Mouse (Mus musculus) G1E (cell line): ENCODE measurements around the gene Dffb. TPM values are rescaled to one million over a fixed set of nuclear protein-coding genes. Genes with fewer than 3 reads are reported as not detected.
"Not testable (repeated sequence)": the region's sequence is repeated elsewhere in the genome, so short reads cannot be mapped to it uniquely, and the experiment has no call there.

ENCODE experiments used
- ATAC-seq: 2 replicates; pipeline ENCODE4 v1.8.0; 2016; ENCODE audit warnings: mild to moderate bottlenecking; ENCODE audit not compliant: insufficient number of reproducible peaks, poor library complexity, low FRiP score, severe bottlenecking; ENCODE audit errors: extremely low read depth
- DNase-seq: peaks from one replicate; pipeline ENCODE4 v3.0.0; 2012; ENCODE audit warnings: low spot score
- H3K27me3 ChIP-seq: 2 replicates; pipeline ENCODE4 v1.6.1; 2012; ENCODE audit warnings: mild to moderate bottlenecking, low read length, inconsistent platforms; ENCODE audit not compliant: insufficient read depth
- H3K36me3 ChIP-seq: replicated peaks from 2 replicates; pipeline ENCODE3; 2012; ENCODE audit warnings: mild to moderate bottlenecking, inconsistent platforms
- H3K4me1 ChIP-seq: 2 replicates; pipeline ENCODE4 v1.6.1; 2012; ENCODE audit warnings: low read depth, low read length, inconsistent platforms, mixed read lengths; ENCODE audit not compliant: insufficient read depth
- H3K4me3 ChIP-seq: 2 replicates; pipeline ENCODE4 v1.5.1; 2012; ENCODE audit warnings: low read depth, mild to moderate bottlenecking, inconsistent platforms, low read length, moderate library complexity, mixed read lengths
- H3K9me3 ChIP-seq: replicated peaks from 2 replicates; pipeline ENCODE4 v1.6.1; 2012; ENCODE audit warnings: inconsistent platforms
- CTCF ChIP-seq: IDR thresholded peaks from 2 replicates; pipeline ENCODE4 v1.5.1; 2012; ENCODE audit warnings: low read depth, low read length, inconsistent platforms, mixed read lengths
- GATA1 ChIP-seq: IDR thresholded peaks from 2 replicates; pipeline ENCODE4 v1.6.1; 2012; ENCODE audit warnings: borderline replicate concordance, low read length, inconsistent platforms, mixed read lengths
- GATA2 ChIP-seq: IDR thresholded peaks from 2 replicates; pipeline ENCODE4 v1.6.1; 2012; ENCODE audit warnings: low read depth, low read length, inconsistent platforms, borderline replicate concordance
- POLR2AphosphoS5 ChIP-seq: IDR thresholded peaks from 2 replicates; pipeline ENCODE4 v1.6.1; 2012; ENCODE audit warnings: low read depth, low read length, inconsistent platforms; ENCODE audit not compliant: insufficient replicate concordance
- TAL1 ChIP-seq: conservative IDR thresholded peaks from 2 replicates; pipeline ENCODE4 v1.6.1; 2012; ENCODE audit warnings: low read depth, low read length, inconsistent platforms, mixed read lengths
- polyA plus RNA-seq: library from polyadenylated mRNA; stranded (reverse); fragments of >175 nt; gene quantifications from 2 replicates; pipeline ENCODE4 v1.2.3, GENCODE M21; 2012
- total RNA-seq, 2 experiments: library from RNA; stranded (forward) in 1 of 2; stranded (reverse) in 1 of 2; fragments of 200-1000 nt in 1 of 2; fragments of >200 nt in 1 of 2; fragmentation: Nextera tagmentation in 1 of 2; gene quantifications; 2 replicates each; pipeline ENCODE4 v1.2.3; 2014 to 2017

The Dffb gene
- total and polyA plus RNA-seq, 3 experiments = 11.0 to 20.5 (median 13.4) TPM

GRCm38 (mm10) chr4:153929921-153930320 is 45.0 kb downstream of the Dffb start:
- no peak overlapping the region for H3K4me3 ChIP-seq
- no peaks in the 10 kb centered on the region for H3K36me3 ChIP-seq
- H3K9me3 ChIP-seq = peaks cover 28% of the 10 kb centered on the region
- H3K27me3 ChIP-seq = no peaks in the 10 kb centered on the region
- H3K4me1 ChIP-seq = no peaks in the 10 kb centered on the region
- DNase-seq = no peak
- TF ChIP-seq GATA1 (no peak), GATA2 (no peak), CTCF (no peak), POLR2AphosphoS5 (no peak), TAL1 (no peak)
- ATAC-seq = no peak

- Histone ChIP-seq H3K9me3 (peaks cover 30% of the 10 kb centered on the region), H3K36me3 (no peaks in the 10 kb centered on the region), H3K4me1 (no peaks in the 10 kb centered on the region), H3K27me3 (no peaks in the 10 kb centered on the region), H3K4me3 (no peak overlapping the region)
- no peak for TF ChIP-seq CTCF
- no peak for TF ChIP-seq GATA1
- TF ChIP-seq POLR2AphosphoS5 = no peak
- TF ChIP-seq TAL1 = no peak
- no peak for TF ChIP-seq GATA2
- DNase-seq (no peak), ATAC-seq (no peak)
Observed at GRCm38 (mm10) chr4:153929425-153929824, 45.5 kb downstream of the Dffb start.

DNA sequence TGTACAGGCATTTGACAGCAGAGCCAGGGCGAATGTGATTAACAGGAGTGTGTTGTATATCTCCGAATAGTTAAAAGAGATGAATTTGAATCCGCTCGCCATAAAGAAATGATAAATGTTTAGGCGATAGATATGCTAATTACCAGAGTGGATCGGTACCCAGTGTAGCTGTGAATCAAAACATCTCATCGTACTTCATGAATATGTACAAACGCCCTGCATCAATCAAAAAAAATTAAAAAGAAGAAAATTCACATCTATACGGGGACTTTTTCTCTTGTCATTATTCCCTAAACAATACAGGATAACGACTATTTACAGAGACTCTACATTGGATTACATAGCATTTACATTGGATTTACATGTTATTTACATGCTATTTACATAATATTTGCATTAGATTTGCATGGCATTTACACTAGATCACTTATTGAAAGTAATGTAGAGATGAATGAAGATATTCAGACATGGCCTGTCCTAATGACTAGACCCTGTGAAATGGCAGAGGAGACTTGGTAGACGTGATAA is 46.1 kb downstream of the Dffb start:
- TF ChIP-seq TAL1 (no peak), CTCF (no peak), POLR2AphosphoS5 (no peak), GATA1 (no peak), GATA2 (no peak)
- no peaks in the 10 kb centered on the region for H3K27me3 ChIP-seq
- H3K4me1 ChIP-seq = no peaks in the 10 kb centered on the region
- ATAC-seq = no peak
- no peak for DNase-seq
- H3K36me3 ChIP-seq = no peaks in the 10 kb centered on the region
- no peak overlapping the region for H3K4me3 ChIP-seq
- H3K9me3 ChIP-seq = peaks cover 30% of the 10 kb centered on the region

DNA sequence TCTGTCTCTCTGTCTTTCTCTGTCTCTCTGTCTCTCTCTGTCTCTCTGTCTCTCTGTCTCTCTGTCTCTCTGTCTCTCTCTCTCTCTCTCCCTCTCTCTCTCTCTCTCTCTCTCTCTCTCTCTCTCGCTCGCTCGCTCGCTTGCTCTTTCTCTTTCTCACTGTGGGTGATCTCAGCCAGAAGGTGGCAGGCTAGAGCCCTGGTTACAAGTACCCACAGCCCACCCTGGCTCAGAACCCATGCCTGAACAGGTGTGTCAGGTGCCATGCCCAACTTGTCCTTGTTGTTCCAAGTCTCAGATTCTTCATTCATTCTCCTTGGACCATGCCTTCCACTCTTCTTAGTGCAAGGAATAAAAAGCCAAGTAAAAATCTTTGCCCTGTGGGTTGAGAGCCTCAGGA is 52.8 kb downstream of the Dffb start:
- H3K4me1 ChIP-seq, DNase-seq, H3K36me3 ChIP-seq, ATAC-seq, H3K27me3 ChIP-seq, H3K4me3 ChIP-seq: not testable (repeated sequence)
- H3K9me3 ChIP-seq = peaks cover 42% of the 10 kb centered on the region

- Histone ChIP-seq H3K27me3 (no peaks in the 10 kb centered on the region), H3K4me1 (no peaks in the 10 kb centered on the region), H3K4me3 (no peak overlapping the region), H3K36me3 (no peaks in the 10 kb centered on the region), H3K9me3 (peaks cover 49% of the 10 kb centered on the region)
- ATAC-seq (no peak), DNase-seq (no peak)
- TF ChIP-seq POLR2AphosphoS5 (no peak), GATA2 (no peak), GATA1 (no peak), CTCF (no peak), TAL1 (no peak)
Observed at GRCm38 (mm10) chr4:153920517-153921233, 54.3 kb downstream of the Dffb start.

DNA sequence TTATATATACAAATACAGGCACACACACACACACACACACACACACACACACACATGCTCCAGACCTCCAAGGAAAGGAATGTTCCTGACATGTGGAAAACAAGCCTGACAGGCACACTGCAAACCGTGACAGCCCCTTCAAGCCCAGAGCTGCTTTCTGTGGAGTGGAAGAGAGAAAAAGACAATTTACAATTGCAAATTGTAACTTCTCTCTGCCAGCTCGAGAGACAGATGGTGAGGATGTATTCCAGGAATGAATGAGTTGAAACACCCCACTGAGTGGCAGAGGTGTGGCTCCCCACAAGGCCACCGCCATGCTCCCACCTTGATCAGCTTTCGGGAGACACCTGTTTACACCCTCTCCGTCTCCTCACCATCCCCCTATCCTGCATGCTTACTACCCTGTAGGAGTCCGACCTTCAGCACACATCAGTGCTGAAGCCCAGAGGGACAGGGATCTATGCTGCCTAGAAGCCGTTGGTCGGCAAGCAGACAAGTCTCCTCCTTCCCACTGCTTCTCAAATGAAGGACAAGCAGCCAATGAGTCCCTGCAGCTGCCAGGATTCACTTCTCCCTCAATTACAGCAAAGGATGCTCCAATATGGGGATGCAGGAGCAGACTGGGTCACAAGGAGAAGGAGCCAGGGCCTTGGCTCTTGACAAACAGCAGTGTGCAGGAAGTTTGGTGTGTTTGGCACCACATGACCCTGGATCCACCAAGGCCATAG is 57.0 kb downstream of the Dffb start:
- H3K9me3 ChIP-seq = peaks cover 51% of the 10 kb centered on the region

More for the DNA sequence above, 57.0 kb downstream of the Dffb start:
- DNase-seq = no peak
- TF ChIP-seq GATA1 (no peak), TAL1 (no peak)
- no peaks in the 10 kb centered on the region for H3K27me3 ChIP-seq
- no peaks in the 10 kb centered on the region for H3K36me3 ChIP-seq
- H3K4me3 ChIP-seq = no peak overlapping the region
- no peak for ATAC-seq
- no peaks in the 10 kb centered on the region for H3K4me1 ChIP-seq

Other genes starting within 250 kb of the Dffb start
- 22.2 and 27.9 TPM in 2 replicates for gene A430005L14Rik, start 17.9 kb downstream of the Dffb start, total RNA-seq (2014; fragmentation: Nextera tagmentation)
- gene A430005L14Rik, start 17.9 kb downstream of the Dffb start, total RNA-seq (2017) = 48.7 and 57.6 TPM in 2 replicates
- gene A430005L14Rik, start 17.9 kb downstream of the Dffb start, polyA plus RNA-seq = 112 and 127 TPM in 2 replicates
- gene Cep104, start 68 bp upstream of the Dffb start, total RNA-seq (2014; fragmentation: Nextera tagmentation) = 12.0 and 14.7 TPM in 2 replicates
- 6.1 and 7.7 TPM in 2 replicates for gene Cep104, start 68 bp upstream of the Dffb start, total RNA-seq (2017)
- gene Cep104, start 68 bp upstream of the Dffb start, polyA plus RNA-seq = 6.6 and 8.6 TPM in 2 replicates
- 17.5 and 24.8 TPM in 2 replicates for gene Lrrc47, start 36.6 kb upstream of the Dffb start, total RNA-seq (2014; fragmentation: Nextera tagmentation)
- 28.7 and 40.7 TPM in 2 replicates for gene Lrrc47, start 36.6 kb upstream of the Dffb start, total RNA-seq (2017)
- gene Lrrc47, start 36.6 kb upstream of the Dffb start, polyA plus RNA-seq = 201 and 254 TPM in 2 replicates
- gene Smim1, start 51.1 kb upstream of the Dffb start, total RNA-seq (2014; fragmentation: Nextera tagmentation) = 74.3 and 100.0 TPM in 2 replicates
- 69.2 and 103 TPM in 2 replicates for gene Smim1, start 51.1 kb upstream of the Dffb start, total RNA-seq (2017)
- 58.4 and 87.4 TPM in 2 replicates for gene Smim1, start 51.1 kb upstream of the Dffb start, polyA plus RNA-seq
- gene Ccdc27, start 67.6 kb upstream of the Dffb start, total RNA-seq (2014; fragmentation: Nextera tagmentation) = not detected in 2 replicates
- not detected in 2 replicates for gene Ccdc27, start 67.6 kb upstream of the Dffb start, total RNA-seq (2017)
- not detected in 2 replicates for gene Ccdc27, start 67.6 kb upstream of the Dffb start, polyA plus RNA-seq
- gene Trp73, start 165.1 kb upstream of the Dffb start, total RNA-seq (2014; fragmentation: Nextera tagmentation) = not detected in 2 replicates
- under 0.01 and 0.12 TPM in 2 replicates for gene Trp73, start 165.1 kb upstream of the Dffb start, total RNA-seq (2017)
- gene Trp73, start 165.1 kb upstream of the Dffb start, polyA plus RNA-seq = not detected in 2 replicates
- gene Wrap73, start 167.2 kb upstream of the Dffb start, total RNA-seq (2014; fragmentation: Nextera tagmentation) = 6.9 and 7.2 TPM in 2 replicates
- 19.4 and 23.4 TPM in 2 replicates for gene Wrap73, start 167.2 kb upstream of the Dffb start, total RNA-seq (2017)
- 16.6 and 21.5 TPM in 2 replicates for gene Wrap73, start 167.2 kb upstream of the Dffb start, polyA plus RNA-seq
- 44.7 and 55.8 TPM in 2 replicates for gene Tprgl, start 185.5 kb upstream of the Dffb start, total RNA-seq (2014; fragmentation: Nextera tagmentation)
- 51.1 and 58.2 TPM in 2 replicates for gene Tprgl, start 185.5 kb upstream of the Dffb start, total RNA-seq (2017)
- 60.8 and 61.4 TPM in 2 replicates for gene Tprgl, start 185.5 kb upstream of the Dffb start, polyA plus RNA-seq
- not detected in 2 replicates for gene Megf6, start 195.6 kb upstream of the Dffb start, total RNA-seq (2014; fragmentation: Nextera tagmentation)
- gene Megf6, start 195.6 kb upstream of the Dffb start, total RNA-seq (2017) = 0.05 and 0.23 TPM in 2 replicates
- 0.01 and 0.07 TPM in 2 replicates for gene Megf6, start 195.6 kb upstream of the Dffb start, polyA plus RNA-seq